Mouse (Mus musculus) intestine, embryonic 16.5 days (tissue): ENCODE results near the gene Rcan1. TPM values are rescaled to one million over a fixed set of nuclear protein-coding genes. Genes with fewer than 3 reads are reported as not detected.

Experiments used
- ATAC-seq: fragments of 200-750 bp; cut with Nextera tagmentation; 2 replicates; pipeline ENCODE4 v1.8.0; 2017; ENCODE audit warnings: moderate TSS enrichment, moderate library complexity
- H3K27ac ChIP-seq: fragments of 300-500 bp; sonication (generic); 2 replicates; pipeline ENCODE4 v1.5.1; 2014; ENCODE audit warnings: mild to moderate bottlenecking, low read length
- H3K27me3 ChIP-seq: fragments of 300-500 bp; sonication (generic); replicated peaks from 2 replicates; pipeline ENCODE4 v1.6.1; 2014; ENCODE audit warnings: low read length, control low read depth, mixed read lengths; ENCODE audit not compliant: control insufficient read depth, insufficient read depth
- H3K36me3 ChIP-seq: fragments of 300-500 bp; sonication (generic); 2 replicates; pipeline ENCODE4 v1.6.1; 2014; ENCODE audit warnings: low read length, control low read depth; ENCODE audit not compliant: control insufficient read depth, insufficient read depth
- H3K4me1 ChIP-seq: fragments of 300-500 bp; sonication (generic); 2 replicates; pipeline ENCODE4 v1.6.1; 2014; ENCODE audit warnings: low read length, control low read depth, mixed read lengths; ENCODE audit not compliant: control insufficient read depth, insufficient read depth
- H3K4me2 ChIP-seq: fragments of 300-500 bp; sonication (generic); 2 replicates; pipeline ENCODE4 v1.6.1; 2014; ENCODE audit warnings: low read depth, low read length, control low read depth
- H3K4me3 ChIP-seq: fragments of 300-500 bp; sonication (generic); 2 replicates; pipeline ENCODE4 v1.5.1; 2014; ENCODE audit warnings: mild to moderate bottlenecking, low read length
- H3K9ac ChIP-seq: fragments of 300-500 bp; sonication (generic); 2 replicates; pipeline ENCODE4 v1.6.1; 2014; ENCODE audit warnings: low read depth, low read length
- H3K9me3 ChIP-seq: fragments of 300-500 bp; sonication (generic); 2 replicates; pipeline ENCODE4 v1.6.1; 2016; ENCODE audit warnings: low read length, control low read depth; ENCODE audit not compliant: control insufficient read depth
- WGBS: fragments of 180-500 bp; shearing (Covaris S2); extraction: QIAGEN DNeasy Blood & Tissue Kit; methylation state at CpG from one replicate; pipeline ENCODE4 v1.1.7; 2014; 5-methylcytosine and 5-hydroxymethylcytosine counted together
- polyA plus RNA-seq: library from polyadenylated mRNA; unstranded; fragments of >200 nt; fragmentation: Nextera tagmentation; extraction: Ambion mirVana; gene quantifications from 2 replicates; pipeline ENCODE4 v1.2.1, GENCODE M21; 2015

Gene Rcan1
- polyA plus RNA-seq, 1 experiment from 2014 or later, result 23.6 TPM

DNA sequence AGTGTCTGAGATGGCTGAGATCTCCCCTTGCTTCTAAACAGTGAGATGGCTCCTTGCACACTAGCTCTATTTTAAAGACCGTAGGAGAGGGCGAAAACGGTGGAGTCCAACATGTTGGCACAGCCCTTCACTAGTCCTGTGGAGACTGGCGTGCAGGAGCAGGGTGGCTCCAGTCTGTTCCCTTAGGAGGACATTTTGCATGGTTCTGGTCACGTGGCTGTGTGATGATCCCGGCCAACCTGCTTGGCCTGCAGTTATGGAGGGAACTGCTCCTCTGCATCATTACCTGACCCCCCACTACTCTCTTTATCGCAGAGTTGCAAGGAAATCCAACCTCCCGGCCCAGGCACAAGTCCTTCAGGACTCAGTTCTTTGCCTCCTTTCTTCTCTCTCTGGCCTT lies 29.9 kb upstream of the Rcan1 start:
- Histone ChIP-seq H3K4me1 (0 out of 2 replicates have a peak, but pooled peaks cover 10% of the 10 kb centered on the region), H3K4me3 (peak overlapping the region; percentile 39)
- 65% methylated on average over 8 of the region's 8 CpGs for WGBS

DNA sequence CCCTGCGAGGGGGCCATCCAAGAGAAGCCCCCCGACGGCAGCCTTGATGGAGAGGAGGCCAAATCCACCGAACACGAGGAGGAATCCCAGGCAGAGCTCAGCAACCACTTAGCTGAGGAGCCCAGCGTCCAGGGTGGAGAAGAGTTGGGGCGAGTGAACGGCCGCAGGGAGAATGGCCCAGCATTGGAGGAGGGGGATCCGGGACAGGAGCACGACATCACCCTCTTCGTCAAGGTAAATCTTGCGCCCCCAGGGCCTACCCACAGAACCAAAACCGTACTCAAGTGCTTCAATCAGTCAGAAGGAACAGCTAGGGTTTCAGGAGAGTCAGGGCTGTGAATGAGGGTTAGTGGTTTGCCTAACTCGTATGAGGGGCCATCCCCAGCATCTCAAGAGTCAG lies 28.7 kb upstream of the Rcan1 start:
- peak overlapping the region; percentile 66 for H3K4me3 ChIP-seq
- peak overlapping the region; percentile 80 for H3K27ac ChIP-seq
- 0 out of 2 replicates have a peak, but pooled peaks cover 10% of the 10 kb centered on the region for H3K4me1 ChIP-seq
- peak overlapping the region; percentile 82 for H3K4me2 ChIP-seq
- 16% methylated on average over 15 of the region's 15 CpGs for WGBS
- ATAC-seq, result no peak
- H3K9me3 ChIP-seq, result no peaks in the 10 kb centered on the region
- H3K27me3 ChIP-seq, result peaks cover 6% of the 10 kb centered on the region; the same call in 1 of the 2 replicates
- no peaks in the 10 kb centered on the region for H3K36me3 ChIP-seq
- peak overlapping the region; percentile 83 for H3K9ac ChIP-seq

More for the DNA sequence above, 29.9 kb upstream of the Rcan1 start:
- Histone ChIP-seq H3K9ac (peak overlapping the region; percentile 47), H3K9me3 (no peaks in the 10 kb centered on the region), H3K27ac (peak overlapping the region; percentile 64), H3K36me3 (no peaks in the 10 kb centered on the region), H3K27me3 (peaks cover 6% of the 10 kb centered on the region; the same call in 1 of the 2 replicates), H3K4me2 (peak overlapping the region; percentile 82)
- peak; percentile 37; the same call in 1 of the 2 replicates for ATAC-seq

DNA sequence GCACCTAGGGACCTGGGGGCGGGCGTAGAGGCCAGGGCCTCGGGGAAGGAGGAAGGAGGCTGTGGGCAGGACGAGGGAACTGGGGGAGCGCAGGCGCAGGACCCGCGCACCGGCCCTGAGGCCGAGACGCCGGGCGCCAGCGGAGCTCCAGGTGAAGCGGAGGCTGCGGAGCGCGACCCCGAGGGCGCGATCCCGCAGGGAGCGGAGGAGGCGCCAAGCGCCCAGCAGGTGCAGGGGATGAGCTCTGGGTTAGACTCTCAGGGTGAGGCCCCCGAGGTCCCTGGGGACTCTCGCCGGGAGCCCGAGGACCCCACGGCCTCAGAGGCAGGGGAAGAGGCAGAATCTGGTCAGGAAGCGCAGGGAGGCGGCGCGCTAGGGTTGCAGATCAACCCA lies 27.9 kb upstream of the Rcan1 start:
- Histone ChIP-seq H3K9me3 (no peaks in the 10 kb centered on the region), H3K4me3 (peak overlapping the region; percentile 66), H3K27ac (peak overlapping the region; percentile 80), H3K4me2 (peak overlapping the region; percentile 82), H3K4me1 (peaks cover 10% of the 10 kb centered on the region; the same call in 1 of the 2 replicates), H3K27me3 (peaks cover 6% of the 10 kb centered on the region; the same call in 1 of the 2 replicates), H3K36me3 (no peaks in the 10 kb centered on the region), H3K9ac (peak overlapping the region; percentile 83)
- ATAC-seq, result peak; percentile 61
- WGBS, result 0% methylated on average over 33 of the region's 34 CpGs

DNA sequence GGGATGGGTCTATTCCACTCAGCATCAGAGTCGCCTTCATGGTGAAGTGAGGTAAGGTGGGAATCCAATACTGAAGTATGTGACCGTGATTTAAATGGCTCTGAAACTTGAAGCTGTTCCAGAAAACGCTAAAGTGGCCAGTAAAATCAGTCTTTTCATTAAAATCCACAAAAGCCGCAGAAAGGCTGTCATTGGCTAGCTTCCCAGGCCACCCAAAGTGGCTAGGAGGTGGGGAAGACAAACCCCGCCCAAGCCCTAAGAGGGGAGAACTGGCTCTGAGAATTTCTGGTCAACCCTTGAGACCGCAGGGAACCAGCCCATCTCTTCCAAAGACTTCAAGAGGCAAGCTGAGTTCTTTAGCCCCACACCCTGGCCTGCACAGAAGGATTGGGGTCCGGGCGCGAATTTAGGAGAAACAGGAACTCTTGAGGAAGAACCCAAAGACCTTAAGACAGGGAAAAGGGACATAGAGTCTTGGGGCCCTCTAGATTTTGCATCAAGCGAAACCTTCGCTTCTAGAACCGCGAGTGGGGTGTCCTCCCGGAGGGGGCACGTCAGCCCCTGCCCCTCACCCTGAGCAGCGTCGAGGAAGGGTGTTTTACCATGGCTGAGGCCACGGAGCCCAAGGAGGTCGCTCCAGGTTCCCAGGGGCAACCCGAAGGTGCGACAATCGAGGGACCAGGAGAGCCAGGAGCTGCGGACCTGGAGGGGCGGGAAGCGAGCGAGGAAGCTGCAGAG lies 27.4 kb upstream of the Rcan1 start:
- Histone ChIP-seq H3K4me2 (peak overlapping the region; percentile 82), H3K9ac (peak overlapping the region; percentile 83), H3K36me3 (no peaks in the 10 kb centered on the region), H3K9me3 (no peaks in the 10 kb centered on the region), H3K4me3 (peak overlapping the region; percentile 66), H3K27ac (peak overlapping the region; percentile 80), H3K4me1 (peaks cover 15% of the 10 kb centered on the region; the same call in 1 of the 2 replicates), H3K27me3 (peaks cover 6% of the 10 kb centered on the region; the same call in 1 of the 2 replicates)
- ATAC-seq, result no peak
- WGBS, result 9% methylated on average over 26 of the region's 26 CpGs

DNA sequence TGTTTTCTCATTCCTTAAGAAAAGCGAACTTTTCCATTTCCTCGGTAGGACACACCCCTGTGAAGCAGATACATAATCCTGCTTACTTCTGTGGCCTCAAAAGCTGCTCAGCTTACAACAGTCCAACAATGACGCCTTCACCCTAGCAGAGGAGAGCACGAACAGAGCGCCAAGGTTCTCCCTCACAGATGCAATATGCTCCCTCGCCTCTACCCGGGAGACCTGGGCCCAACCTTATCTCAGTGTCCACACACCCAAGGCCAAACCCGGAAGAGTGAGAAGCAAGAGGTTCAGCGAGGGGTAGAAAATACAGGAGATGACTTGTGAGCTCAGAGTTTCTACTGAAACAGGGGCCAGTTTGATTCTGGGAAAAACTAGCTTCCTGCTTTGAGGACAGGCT lies 18.7 kb upstream of the Rcan1 start:
- no peak overlapping the region for H3K9ac ChIP-seq
- H3K4me3 ChIP-seq, result no peak overlapping the region
- no peaks in the 10 kb centered on the region for H3K9me3 ChIP-seq
- peak overlapping the region; percentile 73 for H3K27ac ChIP-seq
- H3K4me1 ChIP-seq, result peaks cover 9% of the 10 kb centered on the region; the same call in 1 of the 2 replicates
- 61% methylated on average over 9 of the region's 9 CpGs for WGBS
- no peaks in the 10 kb centered on the region for H3K27me3 ChIP-seq
- peak; percentile 28 for ATAC-seq
- no peaks in the 10 kb centered on the region for H3K36me3 ChIP-seq
- no peak overlapping the region for H3K4me2 ChIP-seq

DNA sequence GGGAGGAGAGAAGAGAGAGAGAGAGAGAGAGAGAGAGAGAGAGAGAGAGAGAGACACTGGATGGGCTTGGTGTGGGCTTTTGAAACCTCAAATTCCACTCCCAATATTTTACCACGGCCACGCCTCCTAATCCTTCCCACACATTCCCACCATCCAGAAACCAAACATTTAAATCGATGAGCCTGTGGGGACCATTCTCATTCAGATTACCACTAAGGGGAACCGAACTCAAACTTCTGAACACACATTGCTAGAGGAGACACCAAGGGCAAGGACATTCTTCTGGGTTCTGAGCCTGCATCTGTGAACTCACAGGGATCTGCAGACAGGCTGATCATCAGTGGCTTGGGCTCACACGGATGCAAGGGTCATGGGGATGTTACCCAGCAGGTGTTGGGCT lies 17.8 kb upstream of the Rcan1 start:
- H3K27ac ChIP-seq, result no peak overlapping the region
- no peaks in the 10 kb centered on the region for H3K27me3 ChIP-seq
- no peak overlapping the region for H3K4me2 ChIP-seq
- H3K36me3 ChIP-seq, result no peaks in the 10 kb centered on the region
- H3K4me1 ChIP-seq, result peaks cover 8% of the 10 kb centered on the region; the same call in 1 of the 2 replicates
- H3K4me3 ChIP-seq, result no peak overlapping the region
- WGBS, result 90% methylated on average over 5 of the region's 5 CpGs
- no peak for ATAC-seq
- no peak overlapping the region for H3K9ac ChIP-seq
- no peaks in the 10 kb centered on the region for H3K9me3 ChIP-seq

DNA sequence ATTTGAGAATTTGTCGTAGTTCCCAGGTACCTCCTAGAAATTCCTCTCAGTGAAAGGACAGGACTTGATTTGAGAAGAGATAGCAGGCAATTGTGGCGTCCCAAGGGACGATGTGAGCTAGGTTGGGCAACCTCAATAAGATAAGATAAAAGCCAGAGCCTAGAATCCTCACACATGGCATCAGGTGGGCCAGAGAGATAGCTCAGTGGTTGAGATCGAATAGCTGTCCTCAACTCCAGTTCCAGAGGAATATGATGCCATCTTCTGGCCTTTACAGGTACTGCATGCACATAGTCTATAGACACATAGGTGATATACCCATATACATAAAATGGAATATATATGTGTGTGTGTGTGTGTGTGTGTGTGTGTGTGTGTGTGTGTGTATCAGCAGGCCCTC lies 16.8 kb upstream of the Rcan1 start:
- peaks cover 3% of the 10 kb centered on the region; the same call in 1 of the 2 replicates for H3K4me1 ChIP-seq
- WGBS, result 53% methylated on average over 4 of the region's 4 CpGs
- ATAC-seq, result no peak

DNA sequence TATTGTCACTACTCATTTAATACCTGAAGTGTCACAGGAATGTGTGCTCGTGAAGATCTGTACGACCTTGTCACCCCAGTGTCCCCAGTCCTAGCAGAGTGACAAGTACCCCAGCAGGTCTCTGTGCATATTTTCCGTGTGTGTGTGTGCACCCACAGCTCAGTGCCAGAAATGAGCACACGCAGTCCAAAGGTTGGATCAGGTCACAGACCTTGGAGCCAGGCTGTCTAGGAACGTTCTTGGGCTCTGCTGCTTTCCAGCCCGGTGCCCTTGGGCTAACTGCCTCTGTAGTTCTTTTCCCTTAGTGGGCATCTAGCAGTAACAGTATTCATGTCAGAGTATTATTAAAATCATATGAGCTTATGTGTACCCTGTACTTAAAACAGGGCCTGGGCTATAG lies 16.4 kb upstream of the Rcan1 start:
- Histone ChIP-seq H3K4me2 (no peak overlapping the region), H3K4me1 (no peaks in the 10 kb centered on the region)
- peak; percentile 37; the same call in 1 of the 2 replicates for ATAC-seq

More for the DNA sequence above, 16.8 kb upstream of the Rcan1 start:
- Histone ChIP-seq H3K9me3 (no peaks in the 10 kb centered on the region), H3K4me3 (no peak overlapping the region), H3K27ac (no peak overlapping the region), H3K27me3 (no peaks in the 10 kb centered on the region), H3K9ac (no peak overlapping the region), H3K4me2 (no peak overlapping the region), H3K36me3 (no peaks in the 10 kb centered on the region)

DNA sequence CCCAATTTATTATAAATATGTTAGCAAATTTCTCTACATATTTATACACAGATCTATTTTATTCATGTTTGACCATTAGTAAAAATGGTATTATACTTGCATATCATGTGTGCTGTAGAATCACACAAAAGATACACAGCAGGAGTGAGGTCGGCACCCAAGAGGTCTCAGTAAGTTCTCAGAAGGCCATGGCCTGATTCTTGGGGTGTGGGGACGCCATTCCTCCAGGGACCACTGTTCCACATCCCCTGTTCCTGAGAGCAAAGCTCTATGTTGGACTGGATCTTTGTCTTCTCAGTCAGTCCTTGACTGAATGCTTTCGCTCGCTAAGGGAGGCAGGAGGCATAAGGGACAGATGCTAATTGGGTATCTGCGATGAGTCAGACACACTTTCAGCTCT lies 14.8 kb upstream of the Rcan1 start, which contains the start of gene Clic6:
Gene Clic6, plus strand, starts transcription at position 301 of the 400 bp plus-strand sequence.
- 88% methylated on average over 5 of the region's 5 CpGs for WGBS
- no peaks in the 10 kb centered on the region for H3K9me3 ChIP-seq
- H3K4me3 ChIP-seq, result no peak within 1 kb of the TSS
- ATAC-seq, result no peak
- no peaks in the 10 kb centered on the region for H3K4me1 ChIP-seq
- H3K4me2 ChIP-seq, result no peak within 1 kb of the TSS
- H3K36me3 ChIP-seq, result no peaks in the 10 kb centered on the region
- no peak within 1 kb of the TSS for H3K27ac ChIP-seq
- H3K27me3 ChIP-seq, result no peaks in the 10 kb centered on the region
- no peak within 1 kb of the TSS for H3K9ac ChIP-seq

More for the DNA sequence above, 16.4 kb upstream of the Rcan1 start:
- H3K27me3 ChIP-seq, result no peaks in the 10 kb centered on the region
- H3K9ac ChIP-seq, result no peak overlapping the region
- no peak overlapping the region for H3K4me3 ChIP-seq
- no peaks in the 10 kb centered on the region for H3K9me3 ChIP-seq
- 72% methylated on average over 6 of the region's 6 CpGs for WGBS
- no peak overlapping the region for H3K27ac ChIP-seq
- no peaks in the 10 kb centered on the region for H3K36me3 ChIP-seq
